Mouse (Mus musculus) CD4-positive, CD25-positive, alpha-beta regulatory T cell, adult 4 months (primary cell): ENCODE measurements around the gene Eloa. TPM values are rescaled to one million over a fixed set of nuclear protein-coding genes. Genes with fewer than 3 reads are reported as not detected.
A peak's percentile ranks its signal among the peaks of the same experiment; 100 is the strongest.

Source experiments
- ATAC-seq: one replicate; pipeline ENCODE4 v1.8.0; 2017
- polyA plus RNA-seq, 2 experiments: library from polyadenylated mRNA; unstranded; fragments of 100-300 nt; shearing (Covaris generic); gene quantifications; one replicate each; pipeline ENCODE4 v1.2.1; 2017

Gene Eloa
- polyA plus RNA-seq, 2 experiments from 2014 or later, result 44.5 to 58.9 TPM

DNA sequence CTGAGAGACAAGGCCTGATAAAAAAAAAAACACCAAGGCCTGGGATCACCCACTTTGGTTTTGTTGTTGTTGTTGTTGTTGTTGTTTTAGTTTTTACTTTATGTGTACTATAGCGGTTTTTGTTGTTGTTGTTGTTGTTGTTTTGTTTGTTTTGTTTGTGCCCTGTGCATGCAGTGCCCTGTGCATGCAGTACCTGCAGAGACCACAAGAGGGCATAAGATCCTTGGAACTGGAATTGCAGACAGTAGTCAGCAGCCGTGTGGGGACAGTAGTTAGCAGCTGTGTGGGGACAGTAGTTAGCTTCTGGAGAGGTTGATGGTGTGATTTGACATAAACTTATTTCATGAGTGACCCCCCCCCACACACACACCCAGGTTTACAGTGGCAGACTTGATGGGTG lies 67.3 kb downstream of the Eloa start:
- ATAC-seq, result peak; percentile 84

Other genes with a start within 250 kb of the Eloa start
- 100 to 1,000 TPM; 195 to 208 TPM for gene Srsf10, start 166.0 kb downstream of the Eloa start, polyA plus RNA-seq
- gene Pnrc2, start 147.9 kb downstream of the Eloa start, polyA plus RNA-seq, result 100 to 1,000 TPM; 206 to 221 TPM
- 10 to 100 TPM in 1 of 2 experiments, 1 to 10 TPM in 1; 7.5 to 17.0 TPM for gene Cnr2, start 126.4 kb downstream of the Eloa start, polyA plus RNA-seq
- 10 to 100 TPM; 83.9 to 95.9 TPM for gene Fuca1, start 101.0 kb downstream of the Eloa start, polyA plus RNA-seq
- gene Hmgcl, start 75.3 kb downstream of the Eloa start, polyA plus RNA-seq, result 100 to 1,000 TPM in 1 of 2 experiments, 10 to 100 TPM in 1; 73.7 to 104 TPM
- gene Gale, start 58.0 kb downstream of the Eloa start, polyA plus RNA-seq, result 10 to 100 TPM; 16.2 to 24.8 TPM
- 10 to 100 TPM; 63.0 to 72.0 TPM for gene Lypla2, start 49.1 kb downstream of the Eloa start, polyA plus RNA-seq
- gene Pithd1, start 34.5 kb downstream of the Eloa start, polyA plus RNA-seq, result 1 to 10 TPM; 9.3 to 9.7 TPM
- 1,000 to 10,000 TPM in 1 of 2 experiments, 100 to 1,000 TPM in 1; 954 to 1,576 TPM for gene Rpl11, start 31.7 kb upstream of the Eloa start, polyA plus RNA-seq
- 100 to 1,000 TPM; 388 to 433 TPM for gene Id3, start 121.7 kb upstream of the Eloa start, polyA plus RNA-seq
- gene E2f2, start 150.6 kb upstream of the Eloa start, polyA plus RNA-seq, result 10 to 100 TPM; 14.5 to 29.6 TPM
- not detected for gene Asap3, start 184.6 kb upstream of the Eloa start, polyA plus RNA-seq
- 1 to 10 TPM in 1 of 2 experiments, not detected in 1; 1.2 TPM for gene Tcea3, start 226.0 kb upstream of the Eloa start, polyA plus RNA-seq